Mouse (Mus musculus): ENCODE data around the gene Ctnnb1. TPM values are rescaled to one million over a fixed set of nuclear protein-coding genes. Genes with fewer than 3 reads are reported as not detected.

Gene Ctnnb1
- total and polyA plus RNA-seq, 2 experiments from 2014 or later, result 214 to 857 TPM

DNA sequence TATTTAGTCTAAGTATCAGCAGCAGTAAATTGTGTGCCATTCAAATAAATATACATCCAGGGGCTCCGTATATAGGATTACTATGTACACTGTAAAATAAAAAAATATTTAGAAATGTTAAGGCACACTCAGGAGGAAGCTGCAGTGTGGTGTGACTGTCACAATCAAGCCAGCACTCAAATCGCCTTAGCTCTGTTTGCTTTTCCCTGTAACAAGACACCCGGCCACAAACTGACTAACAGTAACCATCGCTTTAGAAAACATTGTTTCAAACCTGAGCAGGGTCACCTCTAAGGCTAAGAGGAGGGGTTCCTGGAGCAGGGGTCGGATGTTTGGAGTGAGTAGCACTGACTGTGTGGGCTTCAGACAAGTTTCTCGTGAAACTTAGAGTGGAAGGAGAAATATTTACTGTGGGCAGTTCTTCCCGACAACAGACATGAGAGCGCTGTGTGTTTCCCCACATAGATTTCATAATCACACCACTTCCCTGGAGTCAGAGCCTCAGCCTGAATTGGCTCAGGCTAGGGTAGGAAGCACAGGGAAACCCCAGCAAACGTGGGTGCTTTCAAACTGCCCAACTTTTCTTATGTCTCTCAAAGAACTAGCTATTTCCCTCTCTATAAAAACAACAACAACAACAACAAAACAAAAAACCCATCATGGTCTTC is 1.9 kb upstream of the Ctnnb1 start:
- Histone ChIP-seq H3K27me3 (ENCODE audit: control insufficient read depth, insufficient read depth, low read length) (no peaks in the 10 kb centered on the region), H3K4me1 (ENCODE audit: control insufficient read depth, insufficient read depth) (no peaks in the 10 kb centered on the region), H3K27ac (ENCODE audit: low read depth) (no peak overlapping the region), H3K9me3 (replicated peaks; ENCODE audit: control insufficient read depth, low read length) (no peaks in the 10 kb centered on the region), H3K9ac (replicated peaks; ENCODE audit: low read depth, low read length) (no peak overlapping the region), H3K4me3 (ENCODE audit: low read depth, low read length) (no peak overlapping the region), H3K36me3 (replicated peaks; ENCODE audit: control insufficient read depth, insufficient read depth, low read length) (no peaks in the 10 kb centered on the region), H3K4me2 (ENCODE audit: low read depth, low read length) (no peak overlapping the region)
- ATAC-seq (ENCODE audit: insufficient read depth, low read depth) (no peak), DNase-seq (ENCODE audit: low spot score) (no peak)
- no peak for TF ChIP-seq EP300 (IDR thresholded peaks at IDR 0.05; ENCODE audit: low read depth)
- no peak for TF ChIP-seq CTCF (IDR thresholded peaks at IDR 0.05; ENCODE audit: low read depth)
- 30% methylated on average over 9 of the region's 9 CpGs for WGBS

DNA sequence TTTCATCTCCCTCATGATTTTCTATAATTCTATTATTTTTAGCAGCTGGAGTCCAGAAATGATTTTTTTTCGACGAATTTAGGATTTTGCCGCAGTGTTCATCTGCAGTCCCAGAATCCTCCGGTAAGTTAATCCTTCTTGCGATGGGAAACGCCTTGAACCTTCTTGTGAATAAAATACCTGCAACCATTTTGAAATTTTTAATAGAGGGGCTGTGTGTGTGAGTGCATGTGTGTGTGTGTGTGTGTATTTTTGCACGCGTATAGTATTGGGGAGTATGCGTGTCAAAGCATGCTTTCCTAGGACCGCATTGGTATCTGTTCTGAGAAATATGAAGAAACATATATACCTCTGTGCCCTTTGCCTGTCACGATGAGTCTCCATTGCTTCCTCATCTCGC is 1.0 kb downstream of the Ctnnb1 start:
- no peak for ATAC-seq (ENCODE audit: insufficient read depth, low read depth)
- no peak for DNase-seq (ENCODE audit: low spot score)
- H3K27me3 ChIP-seq (ENCODE audit: control insufficient read depth, insufficient read depth, low read length), result no peaks in the 10 kb centered on the region
- WGBS, result 93% methylated on average over 12 of the region's 12 CpGs
- H3K4me3 ChIP-seq (ENCODE audit: low read depth, low read length), result no peak overlapping the region
- H3K4me2 ChIP-seq (ENCODE audit: low read depth, low read length), result no peak overlapping the region
- no peaks in the 10 kb centered on the region for H3K4me1 ChIP-seq (ENCODE audit: control insufficient read depth, insufficient read depth)
- no peaks in the 10 kb centered on the region for H3K9me3 ChIP-seq (replicated peaks; ENCODE audit: control insufficient read depth, low read length)
- H3K36me3 ChIP-seq (replicated peaks; ENCODE audit: control insufficient read depth, insufficient read depth, low read length), result no peaks in the 10 kb centered on the region
- TF ChIP-seq EP300 (IDR thresholded peaks at IDR 0.05; ENCODE audit: low read depth), result no peak
- no peak overlapping the region for H3K9ac ChIP-seq (replicated peaks; ENCODE audit: low read depth, low read length)
- H3K27ac ChIP-seq (ENCODE audit: low read depth), result peak overlapping the region; percentile 74

DNA sequence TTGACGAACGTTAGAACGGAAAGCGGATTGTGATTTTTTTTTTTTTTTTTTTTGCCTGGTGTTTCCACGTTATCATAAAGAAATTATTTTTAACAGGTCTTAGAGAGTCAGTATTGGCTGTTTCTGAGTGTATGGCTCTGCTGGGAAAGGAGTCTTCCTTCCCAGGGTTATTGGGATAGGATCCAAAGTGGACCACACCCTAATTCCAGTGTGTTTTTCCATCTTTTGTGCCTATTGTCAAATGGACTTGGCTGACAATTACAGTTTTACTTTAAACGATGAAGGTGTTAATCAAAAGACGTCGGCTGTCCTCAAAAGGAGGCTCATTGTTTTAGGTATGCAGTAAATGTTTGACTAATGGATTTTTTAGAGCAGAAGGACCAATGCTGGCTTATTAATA is 1.8 kb downstream of the Ctnnb1 start:
- no peaks in the 10 kb centered on the region for H3K36me3 ChIP-seq (replicated peaks; ENCODE audit: control insufficient read depth, insufficient read depth, low read length)
- H3K4me1 ChIP-seq (ENCODE audit: control insufficient read depth, insufficient read depth), result peaks cover 3% of the 10 kb centered on the region; the same call in 1 of the 2 replicates
- DNase-seq (ENCODE audit: low spot score), result no peak
- H3K4me3 ChIP-seq (ENCODE audit: low read depth, low read length), result no peak overlapping the region
- H3K9me3 ChIP-seq (replicated peaks; ENCODE audit: control insufficient read depth, low read length), result no peaks in the 10 kb centered on the region
- 0 out of 2 replicates have a peak overlapping the region, but pooled peaks have one; percentile 74 for H3K27ac ChIP-seq (ENCODE audit: low read depth)
- 29% methylated on average over 8 of the region's 8 CpGs for WGBS
- H3K27me3 ChIP-seq (ENCODE audit: control insufficient read depth, insufficient read depth, low read length), result no peaks in the 10 kb centered on the region
- ATAC-seq (ENCODE audit: insufficient read depth, low read depth), result no peak
- H3K9ac ChIP-seq (replicated peaks; ENCODE audit: low read depth, low read length), result no peak overlapping the region
- no peak overlapping the region for H3K4me2 ChIP-seq (ENCODE audit: low read depth, low read length)
- TF ChIP-seq CTCF (IDR thresholded peaks at IDR 0.05; ENCODE audit: low read depth), result no peak
- TF ChIP-seq EP300 (IDR thresholded peaks at IDR 0.05; ENCODE audit: low read depth), result no peak

- H3K9me3 ChIP-seq (replicated peaks; ENCODE audit: control insufficient read depth, low read length), result no peaks in the 10 kb centered on the region
- H3K27me3 ChIP-seq (ENCODE audit: control insufficient read depth, insufficient read depth, low read length), result no peaks in the 10 kb centered on the region
- TF ChIP-seq EP300 (IDR thresholded peaks at IDR 0.05; ENCODE audit: low read depth) (no peak), CTCF (IDR thresholded peaks at IDR 0.05; ENCODE audit: low read depth) (no peak)
- no peak for ATAC-seq (ENCODE audit: insufficient read depth, low read depth)
- no peaks in the 10 kb centered on the region for H3K36me3 ChIP-seq (replicated peaks; ENCODE audit: control insufficient read depth, insufficient read depth, low read length)
- H3K4me1 ChIP-seq (ENCODE audit: control insufficient read depth, insufficient read depth), result peaks cover 18% of the 10 kb centered on the region
- 70% methylated on average over 6 of the region's 6 CpGs for WGBS
- H3K4me3 ChIP-seq (ENCODE audit: low read depth, low read length), result no peak overlapping the region
- H3K4me2 ChIP-seq (ENCODE audit: low read depth, low read length), result no peak overlapping the region
- DNase-seq (ENCODE audit: low spot score), result no peak
- H3K27ac ChIP-seq (ENCODE audit: low read depth), result 0 out of 2 replicates have a peak overlapping the region, but pooled peaks have one; percentile 3
- no peak overlapping the region for H3K9ac ChIP-seq (replicated peaks; ENCODE audit: low read depth, low read length)
Measured at GRCm38 (mm10) chr9:120932371-120932770, 3.4 kb downstream of the Ctnnb1 start.

GRCm38 (mm10) chr9:120932797-120933586 is 4.0 kb downstream of the Ctnnb1 start:
- Histone ChIP-seq H3K36me3 (replicated peaks; ENCODE audit: control insufficient read depth, insufficient read depth, low read length) (no peaks in the 10 kb centered on the region), H3K4me2 (ENCODE audit: low read depth, low read length) (peak overlapping the region; percentile 70), H3K9ac (replicated peaks; ENCODE audit: low read depth, low read length) (peak overlapping the region; percentile 86), H3K27me3 (ENCODE audit: control insufficient read depth, insufficient read depth, low read length) (no peaks in the 10 kb centered on the region), H3K9me3 (replicated peaks; ENCODE audit: control insufficient read depth, low read length) (no peaks in the 10 kb centered on the region), H3K27ac (ENCODE audit: low read depth) (peak overlapping the region; percentile 97), H3K4me3 (ENCODE audit: low read depth, low read length) (peak overlapping the region; percentile 93), H3K4me1 (ENCODE audit: control insufficient read depth, insufficient read depth) (peaks cover 24% of the 10 kb centered on the region)
- DNase-seq (ENCODE audit: low spot score), result peak; percentile 90
- WGBS, result 5% methylated on average over 70 of the region's 78 CpGs
- TF ChIP-seq CTCF (IDR thresholded peaks at IDR 0.05; ENCODE audit: low read depth) (no peak), EP300 (IDR thresholded peaks at IDR 0.05; ENCODE audit: low read depth) (peak; percentile 65; the same call in 1 of the 2 replicates)
- peak; percentile 91 for ATAC-seq (ENCODE audit: insufficient read depth, low read depth)

All from heart, postnatal 0 days (tissue).